Mouse (Mus musculus) megakaryocyte-erythroid progenitor cell, adult 5-6 weeks (primary cell): ENCODE measurements around the gene Copg2. TPM values are rescaled to one million over a fixed set of nuclear protein-coding genes. Genes with fewer than 3 reads are reported as not detected.

ENCODE experiments used
- ATAC-seq: replicated peaks from 2 replicates; pipeline ENCODE4 v1.8.0; 2016; ENCODE audit warnings: mild to moderate bottlenecking, inconsistent platforms; ENCODE audit not compliant: severe bottlenecking, poor library complexity, low FRiP score, low TSS enrichment
- total RNA-seq, 2 experiments: library from RNA; stranded (forward) in 1 of 2; stranded (reverse) in 1 of 2; fragments of 200-1000, 215-1000 nt in 1 of 2; fragments of >200 nt in 1 of 2; fragmentation: Nextera tagmentation in 1 of 2; gene quantifications; 2 replicates each; pipeline ENCODE4 v1.2.3; 2014 to 2017

The Copg2 gene
- total RNA-seq, 2 experiments from 2014 or later: 19.8 to 35.9 TPM

DNA sequence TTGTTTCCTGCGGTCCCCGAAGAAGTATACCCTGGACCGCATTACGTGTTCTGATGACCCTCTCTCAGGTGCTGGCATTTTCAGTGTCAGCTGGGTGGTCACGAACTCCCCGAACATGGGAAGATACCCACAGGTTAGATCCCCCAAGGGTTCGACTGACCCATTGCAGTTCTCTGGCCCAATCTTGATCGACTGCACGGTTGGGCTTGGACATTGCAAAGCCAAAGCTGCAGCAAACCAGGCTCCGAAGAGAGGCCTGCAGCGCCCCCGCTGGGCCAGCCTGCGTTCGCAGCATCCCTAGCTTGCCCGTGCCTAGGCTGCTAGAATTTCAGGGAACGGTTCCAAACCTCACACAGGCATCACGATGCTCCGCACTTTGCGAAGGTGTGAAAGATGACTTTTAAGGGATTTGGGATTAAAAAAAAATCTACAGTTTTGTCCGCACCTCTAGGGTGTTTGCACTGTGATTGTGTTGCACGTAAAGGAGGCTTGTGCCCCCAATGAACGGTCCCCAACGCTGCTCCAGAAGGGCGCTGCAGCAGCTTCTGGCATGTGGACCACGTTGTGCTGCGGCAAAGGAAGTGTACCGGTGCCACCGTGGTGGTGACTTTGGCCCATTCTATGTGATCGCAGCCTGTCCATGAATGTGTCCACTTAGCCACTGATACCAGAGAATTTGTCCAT lies 159.6 kb downstream of the Copg2 start:
- peak; percentile 64 for ATAC-seq

- no peak for ATAC-seq
These were observed 160.2 kb downstream of the Copg2 start for GRCm38 (mm10) chr6:30736372-30736762.

DNA sequence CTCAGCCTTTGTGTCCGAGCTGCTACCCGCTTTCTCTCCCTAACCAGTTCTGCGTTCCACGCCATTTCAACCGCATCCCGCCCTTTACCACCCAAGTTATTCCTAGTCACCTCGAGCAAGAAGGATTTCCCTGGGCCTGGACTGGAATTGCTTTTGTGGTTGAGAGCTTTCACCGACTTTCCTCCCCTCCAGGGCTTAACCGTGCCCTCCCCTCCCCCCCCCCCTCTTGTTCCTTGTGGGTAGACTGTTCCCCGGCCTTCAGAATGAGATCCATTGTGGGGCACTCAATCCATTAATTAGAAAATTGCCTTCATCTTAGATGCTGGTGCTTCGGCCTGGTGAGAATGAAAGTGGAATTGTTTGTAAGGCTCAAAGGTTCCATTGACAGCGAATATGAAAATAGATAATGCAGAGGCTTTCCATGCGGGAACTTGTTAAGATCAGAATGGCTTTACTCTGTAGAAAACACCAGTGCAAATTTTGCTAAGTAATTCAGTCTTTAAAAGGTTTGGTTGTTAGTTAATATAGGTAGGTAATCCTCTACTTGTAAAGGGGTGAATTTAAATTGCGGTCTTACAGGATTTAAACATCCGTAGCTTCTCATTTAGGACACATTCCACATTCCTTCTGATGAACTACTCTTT lies 160.7 kb downstream of the Copg2 start:
- no peak for ATAC-seq

GRCm38 (mm10) chr6:30734988-30735727 lies 161.4 kb downstream of the Copg2 start:
- ATAC-seq: no peak

- no peak for ATAC-seq
These were observed 162.1 kb downstream of the Copg2 start for GRCm38 (mm10) chr6:30734465-30734864.

DNA sequence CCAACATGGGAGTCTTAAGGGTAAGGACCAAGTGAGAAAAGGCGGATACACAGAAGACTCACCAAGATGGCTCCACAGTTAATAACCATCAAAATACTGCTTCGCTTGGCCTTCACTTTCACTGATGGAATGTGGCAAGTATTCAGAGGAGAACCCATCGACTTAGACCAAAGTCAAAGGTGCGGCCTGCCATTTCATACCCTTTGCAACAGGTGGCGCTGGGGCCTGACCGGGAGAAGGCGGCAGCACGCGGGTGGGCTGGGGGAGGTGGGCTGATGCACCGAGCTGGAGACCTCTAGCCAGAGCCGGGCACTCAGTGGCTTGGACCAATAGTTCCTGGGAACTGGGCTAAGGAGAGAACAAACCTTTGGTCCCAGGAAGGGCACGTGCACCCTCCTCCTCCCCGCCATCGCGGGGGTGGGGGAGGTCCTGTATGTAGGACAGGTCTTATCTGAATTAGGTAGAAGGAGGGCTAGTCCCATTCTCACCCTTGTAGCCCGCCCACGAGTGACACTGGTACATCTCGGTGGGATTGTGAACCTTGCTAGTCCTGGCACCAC lies 163.9 kb downstream of the Copg2 start:
- ATAC-seq: no peak

- ATAC-seq: no peak
These were observed 166.2 kb downstream of the Copg2 start for GRCm38 (mm10) chr6:30730301-30730971.

GRCm38 (mm10) chr6:30723331-30723730 lies 173.3 kb downstream of the Copg2 start, which contains the start of gene Mest:
Mest (plus strand) TSS chr6:30723547.
- no peak for ATAC-seq

DNA sequence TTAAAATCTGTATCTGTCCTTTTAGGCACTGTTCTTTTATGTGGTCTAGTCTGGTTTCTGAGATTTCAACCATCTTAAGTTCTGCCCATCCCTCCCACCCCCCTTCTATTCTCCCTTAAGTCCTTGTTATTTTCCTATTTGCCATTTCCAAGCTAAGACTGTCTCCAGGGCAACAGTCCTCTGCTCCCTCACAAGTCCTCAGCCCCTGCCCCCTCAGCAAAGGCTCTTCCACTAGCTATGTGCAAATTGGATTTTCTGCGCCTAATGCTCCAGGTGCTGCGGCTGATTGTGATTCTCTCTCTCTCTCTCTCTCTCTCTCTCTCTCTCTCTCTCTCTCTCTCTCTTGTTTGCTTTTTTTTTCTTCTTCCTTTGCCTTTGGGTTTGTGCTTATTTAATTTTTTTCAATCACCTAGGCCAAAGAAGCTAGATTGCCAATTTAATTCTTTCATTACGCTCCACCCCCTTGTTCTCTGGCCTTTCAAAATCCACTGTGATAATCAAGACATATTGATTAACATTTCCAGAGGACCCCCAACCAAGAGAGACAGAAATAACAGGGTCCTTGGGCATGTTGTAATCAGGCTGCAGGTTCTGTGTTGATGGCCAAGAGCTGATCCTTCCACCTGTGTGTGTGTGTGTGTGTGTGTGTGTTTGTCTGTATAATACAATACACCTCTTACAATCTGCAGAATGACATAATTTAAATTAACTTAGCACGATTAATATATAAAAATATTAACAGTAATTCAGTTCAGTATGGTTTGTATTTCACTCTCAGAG lies 174.0 kb downstream of the Copg2 start:
- ATAC-seq: no peak

- no peak for ATAC-seq
These were observed 179.8 kb downstream of the Copg2 start for GRCm38 (mm10) chr6:30716796-30717195.

- no peak for ATAC-seq
These were observed 181.6 kb downstream of the Copg2 start for GRCm38 (mm10) chr6:30714891-30715471.

GRCm38 (mm10) chr6:30713896-30714295 lies 182.7 kb downstream of the Copg2 start:
- no peak for ATAC-seq

GRCm38 (mm10) chr6:30713455-30713854 lies 183.1 kb downstream of the Copg2 start:
- no peak for ATAC-seq

DNA sequence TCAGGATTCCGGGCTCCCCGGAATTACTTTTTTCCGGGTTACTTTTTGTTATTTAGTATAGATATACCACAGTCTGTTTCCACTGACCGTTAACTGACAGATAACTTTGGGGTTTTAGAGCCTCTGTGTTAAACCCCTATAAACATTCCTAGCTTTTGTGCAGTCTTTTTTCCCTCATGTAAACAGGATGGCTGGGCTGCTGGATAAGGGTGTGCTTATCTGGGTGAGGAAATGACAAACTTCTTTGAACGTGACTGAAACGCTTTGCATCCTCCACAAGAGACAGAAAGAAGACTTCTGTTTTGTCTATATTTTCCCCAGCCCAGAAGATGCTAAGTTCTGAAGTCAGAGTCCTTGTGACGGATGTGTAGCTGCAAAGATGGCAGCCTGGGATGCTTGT lies 184.1 kb downstream of the Copg2 start:
- ATAC-seq: no peak

DNA sequence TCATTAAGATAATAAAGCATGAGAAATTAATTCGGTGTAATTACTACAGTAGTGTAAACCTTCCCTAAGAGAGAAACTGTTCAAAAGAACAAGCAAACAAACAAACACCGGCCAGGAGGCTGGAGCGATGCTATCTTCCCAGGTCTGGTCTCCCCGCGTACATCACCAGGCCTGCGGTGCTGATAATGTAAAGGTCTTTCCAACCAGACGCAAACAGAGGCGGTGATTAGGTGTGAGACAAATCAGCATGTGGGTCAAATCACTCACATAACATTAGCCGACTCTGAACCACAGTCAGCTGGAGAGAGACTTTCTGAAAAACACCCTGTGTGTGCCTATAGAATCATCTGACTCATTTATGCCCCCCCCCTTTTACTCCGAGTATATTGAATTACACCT lies 185.2 kb downstream of the Copg2 start:
- ATAC-seq: no peak

- ATAC-seq: no peak
These were observed 185.9 kb downstream of the Copg2 start for GRCm38 (mm10) chr6:30710371-30711364.

GRCm38 (mm10) chr6:30709115-30709514 lies 187.5 kb downstream of the Copg2 start:
- ATAC-seq: no peak
